23 mouse cellular contexts compared by ENCODE assay signal in the genomic region with DNA sequence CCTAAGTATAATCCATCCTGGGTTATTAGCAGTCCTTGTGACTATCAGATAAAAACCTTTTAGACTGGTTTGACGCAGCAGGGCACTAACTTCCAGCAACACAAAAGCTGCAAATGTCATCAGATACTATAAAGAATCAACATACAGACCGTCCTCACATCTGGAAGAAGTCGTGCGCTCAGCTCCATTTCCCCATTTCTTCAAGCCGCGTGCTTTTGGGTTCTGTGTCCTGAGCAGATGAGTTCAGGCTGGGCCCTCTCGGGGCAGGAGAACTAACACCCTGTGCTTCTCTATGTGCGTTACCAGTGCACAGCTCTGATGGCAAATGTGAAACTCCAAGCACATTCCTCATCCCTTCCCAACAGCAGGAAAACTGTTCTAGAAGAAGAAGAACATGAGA.
"Had no signal": no experiment of that assay in that cellular context is flagged by ENCODE, and none has a peak within 500 bp of the region (broad histone marks: within the 10 kb centered on the region; RNA-seq: fewer than 3 reads in every experiment).

No protein-coding gene starts in this region.

- H3K27me3 ChIP-seq: heart, embryonic 12.5 days; hindbrain, embryonic 13.5 days; hindbrain, embryonic 15.5 days; kidney, embryonic 15.5 days; limb, embryonic 13.5 days; limb, embryonic 15.5 days; liver, embryonic 12.5 days had no signal

- H3K27ac ChIP-seq: heart, embryonic 10.5 days; hindbrain, embryonic 13.5 days; hindbrain, embryonic 15.5 days; hindbrain, postnatal 0 days; kidney, embryonic 15.5 days; kidney, postnatal 0 days; limb, embryonic 13.5 days; limb, embryonic 15.5 days had no signal

- H3K9me3 ChIP-seq: heart, embryonic 10.5 days; heart, embryonic 12.5 days; hindbrain, embryonic 13.5 days; hindbrain, embryonic 15.5 days; kidney, embryonic 15.5 days; limb, embryonic 13.5 days; limb, embryonic 15.5 days; liver, embryonic 12.5 days had no signal

- H3K4me2 ChIP-seq: heart, embryonic 12.5 days; hindbrain, embryonic 13.5 days; hindbrain, embryonic 15.5 days; kidney, embryonic 15.5 days; limb, embryonic 13.5 days; limb, embryonic 15.5 days; liver, embryonic 12.5 days had no signal

- H3K4me1 ChIP-seq: liver, embryonic 12.5 days had no signal

- ATAC-seq: hindbrain, postnatal 0 days; intestine, embryonic 16.5 days had no signal

- DNase-seq: gastrocnemius, postnatal 14 days; gastrocnemius, postnatal 36 days; heart, adult 18-20 months; heart, postnatal 10 days; kidney, adult 11 months; kidney, adult 2 months; kidney, adult 9 months; kidney, postnatal 14 days; kidney, postnatal 36 days; layer of hippocampus, adult 9-11 months; layer of hippocampus, postnatal 36 days; left cerebral cortex, postnatal 4 days had no signal

- H3K36me3 ChIP-seq: heart, embryonic 10.5 days; heart, embryonic 12.5 days; hindbrain, embryonic 13.5 days; hindbrain, embryonic 15.5 days; kidney, embryonic 15.5 days; limb, embryonic 13.5 days; limb, embryonic 15.5 days; liver, embryonic 12.5 days had no signal

- H3K4me3 ChIP-seq: heart, embryonic 10.5 days; heart, embryonic 12.5 days; hindbrain, embryonic 13.5 days; hindbrain, embryonic 15.5 days; kidney, embryonic 15.5 days; limb, embryonic 13.5 days; limb, embryonic 15.5 days; liver, embryonic 12.5 days had no signal

- H3K9ac ChIP-seq: heart, embryonic 12.5 days; hindbrain, embryonic 13.5 days; hindbrain, embryonic 15.5 days; kidney, embryonic 15.5 days; limb, embryonic 13.5 days; limb, embryonic 15.5 days; liver, embryonic 12.5 days had no signal
